Mouse (Mus musculus) MEL (cell line): ENCODE results near the gene Fem1b. TPM values are rescaled to one million over a fixed set of nuclear protein-coding genes. Genes with fewer than 3 reads are reported as not detected.

ENCODE experiments used
- DNase-seq: peaks from one replicate; pipeline ENCODE4 v3.0.0; 2011; ENCODE audit warnings: low read depth, low spot score
- H3K27ac ChIP-seq: 2 replicates; pipeline ENCODE4 v1.5.1; 2012; ENCODE audit warnings: low read depth, mild to moderate bottlenecking, control low read depth, low read length, moderate library complexity; ENCODE audit not compliant: control insufficient read depth
- H3K27me3 ChIP-seq, 2 experiments: fragments of 150-350 bp in 1 of 2; sonication (generic) in 1 of 2; 2 replicates each; pipeline ENCODE4 v1.6.1; 2012; ENCODE audit warnings: low read length in 2 of 2, mild to moderate bottlenecking in 2 of 2, improper control_type of control experiment in 1 of 2, moderate library complexity in 1 of 2; ENCODE audit not compliant: insufficient read depth in 2 of 2, control insufficient read depth in 1 of 2
- H3K36me3 ChIP-seq, 2 experiments: 2 replicates each; pipeline ENCODE4 v1.6.1; 2012 to 2014; ENCODE audit warnings: low read length in 2 of 2, improper control_type of control experiment in 1 of 2, inconsistent platforms in 1 of 2, mild to moderate bottlenecking in 1 of 2; ENCODE audit not compliant: insufficient read depth in 2 of 2, control insufficient read depth in 1 of 2
- H3K4me1 ChIP-seq, 2 experiments: fragments of 150-350 bp in 1 of 2; sonication (generic) in 1 of 2; 2 replicates each; pipeline ENCODE4 v1.6.1; 2012; ENCODE audit warnings: low read length in 2 of 2, improper control_type of control experiment in 1 of 2, mild to moderate bottlenecking in 1 of 2; ENCODE audit not compliant: insufficient read depth in 2 of 2, control insufficient read depth in 1 of 2
- H3K4me3 ChIP-seq, 2 experiments: fragments of 150-350 bp in 1 of 2; sonication (generic) in 1 of 2; 2 replicates each; pipeline ENCODE4 v1.5.1; 2012; ENCODE audit warnings: low read depth in 2 of 2, low read length in 2 of 2, mild to moderate bottlenecking in 2 of 2, moderate library complexity in 2 of 2, control low read depth in 1 of 2, improper control_type of control experiment in 1 of 2; ENCODE audit not compliant: control insufficient read depth in 1 of 2, insufficient read depth in 1 of 2
- H3K79me2 ChIP-seq: 2 replicates; pipeline ENCODE4 v1.6.1; 2012; ENCODE audit warnings: mild to moderate bottlenecking, low read length, moderate library complexity; ENCODE audit not compliant: control insufficient read depth, poor library complexity, insufficient read depth
- H3K9ac ChIP-seq: 2 replicates; pipeline ENCODE4 v1.6.1; 2012; ENCODE audit warnings: low read depth, mild to moderate bottlenecking, control low read depth, low read length, moderate library complexity; ENCODE audit not compliant: control insufficient read depth, poor library complexity, severe bottlenecking
- H3K9me3 ChIP-seq: fragments of 150-350 bp; sonication (generic); replicated peaks from 2 replicates; pipeline ENCODE4 v1.6.1; 2012; ENCODE audit warnings: mild to moderate bottlenecking, low read length, improper control_type of control experiment, moderate library complexity; ENCODE audit not compliant: insufficient read depth
- BHLHE40 ChIP-seq: IDR thresholded peaks from 2 replicates; pipeline ENCODE4 v1.6.1; 2012; ENCODE audit warnings: low read depth, mild to moderate bottlenecking, inconsistent platforms, low read length, improper control_type of control experiment, borderline replicate concordance
- CHD1 ChIP-seq: IDR thresholded peaks from 2 replicates; pipeline ENCODE4 v1.6.1; 2012; ENCODE audit warnings: low read depth, mild to moderate bottlenecking, inconsistent platforms, low read length, improper control_type of control experiment
- CHD2 ChIP-seq: IDR thresholded peaks from 2 replicates; pipeline ENCODE4 v1.6.1; 2011; ENCODE audit warnings: low read length, improper control_type of control experiment
- CTCF ChIP-seq, 3 experiments: IDR thresholded peaks in 2 of 3; conservative IDR thresholded peaks in 1 of 3; 2 replicates each; pipeline ENCODE4 v1.5.1; 2011 to 2012; ENCODE audit warnings: low read length in 3 of 3, low read depth in 2 of 3, mild to moderate bottlenecking in 2 of 3, improper control_type of control experiment in 1 of 3, inconsistent platforms in 1 of 3, mixed read lengths in 1 of 3, moderate library complexity in 1 of 3; ENCODE audit not compliant: control insufficient read depth in 1 of 3, insufficient read depth in 1 of 3, poor library complexity in 1 of 3, severe bottlenecking in 1 of 3
- E2F4 ChIP-seq: IDR thresholded peaks from 2 replicates; pipeline ENCODE4 v1.6.1; 2011; ENCODE audit warnings: low read depth, low read length, improper control_type of control experiment, borderline replicate concordance
- ELF1 ChIP-seq: IDR thresholded peaks from 2 replicates; pipeline ENCODE4 v1.6.1; 2014; ENCODE audit warnings: low read depth, mild to moderate bottlenecking, inconsistent platforms, low read length, improper control_type of control experiment, moderate library complexity
- EP300 ChIP-seq, 2 experiments: IDR thresholded peaks; 2 replicates each; pipeline ENCODE4 v1.6.1; 2011; ENCODE audit warnings: improper control_type of control experiment in 2 of 2, low read length in 2 of 2, low read depth in 1 of 2, mild to moderate bottlenecking in 1 of 2
- ETS1 ChIP-seq: IDR thresholded peaks from 2 replicates; pipeline ENCODE4 v1.6.1; 2012; ENCODE audit warnings: low read depth, mild to moderate bottlenecking, inconsistent platforms, low read length, improper control_type of control experiment, moderate library complexity
- GABPA ChIP-seq: IDR thresholded peaks from 2 replicates; pipeline ENCODE4 v1.6.1; 2012; ENCODE audit warnings: low read depth, mild to moderate bottlenecking, inconsistent platforms, low read length, improper control_type of control experiment, moderate library complexity
- GATA1 ChIP-seq: IDR thresholded peaks from 2 replicates; pipeline ENCODE4 v1.6.1; 2011; ENCODE audit warnings: low read depth, low read length, improper control_type of control experiment
- HCFC1 ChIP-seq: IDR thresholded peaks from 2 replicates; pipeline ENCODE4 v1.6.1; 2012; ENCODE audit warnings: low read depth, mild to moderate bottlenecking, inconsistent platforms, low read length, improper control_type of control experiment, moderate library complexity
- JUND ChIP-seq: IDR thresholded peaks from 2 replicates; pipeline ENCODE4 v1.6.1; 2011; ENCODE audit warnings: low read depth, mild to moderate bottlenecking, improper control_type of control experiment, low read length
- KAT2A ChIP-seq: conservative IDR thresholded peaks from 2 replicates; pipeline ENCODE4 v1.6.1; 2012; ENCODE audit warnings: low read depth, low read length, improper control_type of control experiment, inconsistent platforms
- MAFK ChIP-seq: IDR thresholded peaks from 2 replicates; pipeline ENCODE4 v1.6.1; 2011; ENCODE audit warnings: low read depth, mild to moderate bottlenecking, low read length, improper control_type of control experiment, borderline replicate concordance
- MAX ChIP-seq: IDR thresholded peaks from 2 replicates; pipeline ENCODE4 v1.6.1; 2011; ENCODE audit warnings: low read length, improper control_type of control experiment
- MAZ ChIP-seq: IDR thresholded peaks from 2 replicates; pipeline ENCODE4 v1.6.1; 2012; ENCODE audit warnings: low read depth, mild to moderate bottlenecking, inconsistent platforms, low read length, improper control_type of control experiment
- MEF2A ChIP-seq: IDR thresholded peaks from 2 replicates; pipeline ENCODE4 v1.6.1; 2014; ENCODE audit warnings: low read depth, mild to moderate bottlenecking, inconsistent platforms, low read length, improper control_type of control experiment; ENCODE audit not compliant: poor library complexity, insufficient replicate concordance, severe bottlenecking; ENCODE audit errors: extremely low read depth
- MXI1 ChIP-seq: IDR thresholded peaks from 2 replicates; pipeline ENCODE4 v1.6.1; 2011; ENCODE audit warnings: mild to moderate bottlenecking, low read depth, low read length, improper control_type of control experiment
- MYB ChIP-seq: IDR thresholded peaks from 2 replicates; pipeline ENCODE4 v1.6.1; 2011; ENCODE audit warnings: mild to moderate bottlenecking, low read depth, low read length, improper control_type of control experiment
- MYC ChIP-seq: IDR thresholded peaks from 2 replicates; pipeline ENCODE4 v1.6.1; 2011; ENCODE audit warnings: low read depth, mild to moderate bottlenecking, low read length, improper control_type of control experiment, moderate library complexity
- NELFE ChIP-seq: IDR thresholded peaks from 2 replicates; pipeline ENCODE4 v1.6.1; 2011; ENCODE audit warnings: low read depth, low read length, improper control_type of control experiment
- NRF1 ChIP-seq: IDR thresholded peaks from 2 replicates; pipeline ENCODE4 v1.6.1; 2014; ENCODE audit warnings: low read depth, mild to moderate bottlenecking, inconsistent platforms, low read length, improper control_type of control experiment, moderate library complexity; ENCODE audit not compliant: poor library complexity, insufficient read depth, severe bottlenecking
- POLR2A ChIP-seq, 2 experiments: IDR thresholded peaks; 2 replicates each; pipeline ENCODE4 v1.6.1; 2011 to 2012; ENCODE audit warnings: low read length in 2 of 2, mild to moderate bottlenecking in 2 of 2, control low read depth in 1 of 2, improper control_type of control experiment in 1 of 2, low read depth in 1 of 2, moderate library complexity in 1 of 2; ENCODE audit not compliant: control insufficient read depth in 1 of 2, insufficient read depth in 1 of 2, poor library complexity in 1 of 2
- POLR2AphosphoS2 ChIP-seq: IDR thresholded peaks from 2 replicates; pipeline ENCODE4 v1.6.1; 2011; ENCODE audit warnings: low read length, improper control_type of control experiment
- POLR2AphosphoS5 ChIP-seq: IDR thresholded peaks from 2 replicates; pipeline ENCODE4 v1.6.1; 2012; ENCODE audit warnings: low read depth, borderline replicate concordance, mild to moderate bottlenecking, inconsistent platforms, low read length, moderate library complexity, mixed read lengths
- RAD21 ChIP-seq: IDR thresholded peaks from 2 replicates; pipeline ENCODE4 v1.6.1; 2011; ENCODE audit warnings: mild to moderate bottlenecking, low read depth, low read length, improper control_type of control experiment
- RCOR1 ChIP-seq: IDR thresholded peaks from 2 replicates; pipeline ENCODE4 v1.6.1; 2012; ENCODE audit warnings: low read depth, mild to moderate bottlenecking, inconsistent platforms, low read length, improper control_type of control experiment
- SIN3A ChIP-seq: IDR thresholded peaks from 2 replicates; pipeline ENCODE4 v1.6.1; 2012; ENCODE audit warnings: low read length, improper control_type of control experiment, inconsistent platforms
- SMC3 ChIP-seq: IDR thresholded peaks from 2 replicates; pipeline ENCODE4 v1.6.1; 2011; ENCODE audit warnings: low read depth, low read length, improper control_type of control experiment
- TAL1 ChIP-seq: IDR thresholded peaks from 2 replicates; pipeline ENCODE4 v1.6.1; 2012; ENCODE audit warnings: mild to moderate bottlenecking, inconsistent platforms, low read length, moderate library complexity, mixed read lengths
- TBP ChIP-seq: IDR thresholded peaks from 2 replicates; pipeline ENCODE4 v1.8.0; 2011; ENCODE audit warnings: low read depth, low read length, improper control_type of control experiment
- TCF12 ChIP-seq: IDR thresholded peaks from 2 replicates; pipeline ENCODE4 v1.6.1; 2014; ENCODE audit warnings: low read depth, mild to moderate bottlenecking, inconsistent platforms, low read length, improper control_type of control experiment, moderate library complexity
- UBTF ChIP-seq: IDR thresholded peaks from 2 replicates; pipeline ENCODE4 v1.6.1; 2012; ENCODE audit warnings: low read depth, mild to moderate bottlenecking, inconsistent platforms, low read length, improper control_type of control experiment, moderate library complexity, borderline replicate concordance; ENCODE audit not compliant: insufficient read depth
- USF1 ChIP-seq: IDR thresholded peaks from 2 replicates; pipeline ENCODE4 v1.6.1; 2014; ENCODE audit warnings: low read depth, mild to moderate bottlenecking, inconsistent platforms, low read length, improper control_type of control experiment, moderate library complexity
- USF2 ChIP-seq, 2 experiments: IDR thresholded peaks; 2 replicates each; pipeline ENCODE4 v1.6.1; 2011 to 2012; ENCODE audit warnings: improper control_type of control experiment in 2 of 2, low read length in 2 of 2, borderline replicate concordance in 1 of 2, inconsistent platforms in 1 of 2, low read depth in 1 of 2, mild to moderate bottlenecking in 1 of 2; ENCODE audit not compliant: insufficient read depth in 1 of 2
- ZC3H11A ChIP-seq: IDR thresholded peaks from 2 replicates; pipeline ENCODE4 v1.6.1; 2012; ENCODE audit warnings: low read depth, mild to moderate bottlenecking, inconsistent platforms, low read length, improper control_type of control experiment
- ZKSCAN1 ChIP-seq: IDR thresholded peaks from 2 replicates; pipeline ENCODE4 v1.6.1; 2012; ENCODE audit warnings: low read depth, mild to moderate bottlenecking, inconsistent platforms, low read length, improper control_type of control experiment, moderate library complexity
- ZMIZ1 ChIP-seq: IDR thresholded peaks from 2 replicates; pipeline ENCODE4 v1.6.1; 2012; ENCODE audit warnings: low read depth, mild to moderate bottlenecking, inconsistent platforms, low read length, improper control_type of control experiment, moderate library complexity
- ZNF384 ChIP-seq: IDR thresholded peaks from 2 replicates; pipeline ENCODE4 v1.6.1; 2012; ENCODE audit warnings: low read depth, mild to moderate bottlenecking, inconsistent platforms, low read length, improper control_type of control experiment
- polyA plus RNA-seq, 2 experiments: library from polyadenylated mRNA; stranded (reverse) in 1 of 2; unstranded in 1 of 2; fragments of >175 nt in 1 of 2; fragments of >200 nt in 1 of 2; gene quantifications; 2 replicates each; pipeline versions ENCODE4 v1.2.1 to v1.2.4; 2012; ENCODE audit warnings: low replicate concordance in 2 of 2, low read depth in 1 of 2; ENCODE audit not compliant: insufficient read length in 2 of 2, insufficient read depth in 1 of 2, missing spikeins in 1 of 2
- total RNA-seq: library from RNA; depleted of rRNA; stranded (reverse); fragments of 300-350 nt; gene quantifications from 2 replicates; pipeline ENCODE4 v1.2.3, GENCODE M21; 2012

The Fem1b gene
- total and polyA plus RNA-seq, 3 experiments: 38.2 to 99.4 (median 50.5) TPM

GRCm38 (mm10) chr9:62759601-62760000, 52.1 kb downstream of the Fem1b start:
- no peak overlapping the region for H3K27ac ChIP-seq
- no peaks in the 10 kb centered on the region for H3K27me3 ChIP-seq
- H3K4me3 ChIP-seq: no peak overlapping the region
- H3K4me1 ChIP-seq: no peaks in the 10 kb centered on the region
- H3K79me2 ChIP-seq: no peaks in the 10 kb centered on the region
- TF ChIP-seq MXI1 (no peak), TCF12 (no peak), ZMIZ1 (no peak), POLR2AphosphoS5 (no peak), MYB (no peak), POLR2AphosphoS2 (no peak), TBP (no peak), UBTF (no peak), TAL1 (no peak), SIN3A (no peak), MAX (peak; percentile 31; the same call in 1 of the 2 replicates), NELFE (no peak), MAZ (no peak), ZNF384 (no peak), ZC3H11A (peak; percentile 27; the same call in 1 of the 2 replicates), RAD21 (peak; percentile 57), MEF2A (no peak), RCOR1 (no peak), MYC (peak; percentile 72), USF2 (IDR thresholded peaks at IDR 0.05; ENCODE audit: borderline replicate concordance in 1 of 2, insufficient read depth in 1 of 2, low read depth in 1 of 2, low read length in 2 of 2) (no peak), NRF1 (no peak), USF1 (peak; percentile 67; the same call in 1 of the 2 replicates), CHD2 (no peak), BHLHE40 (no peak), POLR2A (IDR thresholded peaks at IDR 0.05; ENCODE audit: control insufficient read depth in 1 of 2, insufficient read depth in 1 of 2, low read depth in 1 of 2, low read length in 2 of 2, poor library complexity in 1 of 2) (no peak), ETS1 (no peak), ELF1 (no peak), KAT2A (no peak), HCFC1 (no peak), CHD1 (no peak), GATA1 (no peak), MAFK (no peak), JUND (no peak), SMC3 (peak; percentile 72), CTCF (IDR thresholded peaks at IDR 0.05 in 2 of 3, conservative IDR thresholded peaks at IDR 0.05 in 1 of 3; ENCODE audit: control insufficient read depth in 1 of 3, insufficient read depth in 1 of 3, low read depth in 2 of 3, low read length in 3 of 3, poor library complexity in 1 of 3, severe bottlenecking in 1 of 3) (peak; percentile 41 to 71 (median 66)), E2F4 (no peak), GABPA (no peak), EP300 (IDR thresholded peaks at IDR 0.05; ENCODE audit: low read depth in 1 of 2, low read length in 2 of 2) (no peak), ZKSCAN1 (no peak)
- H3K9me3 ChIP-seq: no peaks in the 10 kb centered on the region
- no peak overlapping the region for H3K9ac ChIP-seq
- peak; percentile 47 for DNase-seq
- H3K36me3 ChIP-seq: no peaks in the 10 kb centered on the region
